Mouse (Mus musculus) lung, postnatal 0 days (tissue): ENCODE data around the gene Rptor.

Experiments
- CTCF ChIP-seq: IDR thresholded peaks from 2 replicates; pipeline ENCODE4 v1.5.1; 2016; ENCODE audit warnings: antibody characterized with exemption, mild to moderate bottlenecking
- EP300 ChIP-seq: IDR thresholded peaks from 2 replicates; pipeline ENCODE4 v1.6.1; 2016; ENCODE audit warnings: antibody characterized with exemption, mild to moderate bottlenecking, control low read depth

GRCm38 (mm10) chr11:119629072-119629471 lies 26.4 kb downstream of the Rptor start:
- TF ChIP-seq CTCF, result no peak
- TF ChIP-seq EP300, result no peak
